Mouse (Mus musculus) spleen, postnatal 36 days (tissue): Measurements from ENCODE around the gene Dnaja2.

ENCODE experiments used
- DNase-seq, 2 experiments: peaks; one replicate each; pipeline ENCODE4 v3.0.0; 2022; ENCODE audit warnings: low spot score in 2 of 2, mixed read lengths in 1 of 2

Dnaja2 gene

GRCm38 (mm10) chr8:85556986-85557600 lies 1.9 kb upstream of the Dnaja2 start:
- no peak for DNase-seq

GRCm38 (mm10) chr8:85554391-85555180 lies 558 bp downstream of the Dnaja2 start:
- peak; percentile 8 to 31 for DNase-seq

GRCm38 (mm10) chr8:85551934-85552333 lies 3.2 kb downstream of the Dnaja2 start:
- no peak for DNase-seq

- no peak for DNase-seq
Observed at GRCm38 (mm10) chr8:85536332-85536731, 18.8 kb downstream of the Dnaja2 start.

DNA sequence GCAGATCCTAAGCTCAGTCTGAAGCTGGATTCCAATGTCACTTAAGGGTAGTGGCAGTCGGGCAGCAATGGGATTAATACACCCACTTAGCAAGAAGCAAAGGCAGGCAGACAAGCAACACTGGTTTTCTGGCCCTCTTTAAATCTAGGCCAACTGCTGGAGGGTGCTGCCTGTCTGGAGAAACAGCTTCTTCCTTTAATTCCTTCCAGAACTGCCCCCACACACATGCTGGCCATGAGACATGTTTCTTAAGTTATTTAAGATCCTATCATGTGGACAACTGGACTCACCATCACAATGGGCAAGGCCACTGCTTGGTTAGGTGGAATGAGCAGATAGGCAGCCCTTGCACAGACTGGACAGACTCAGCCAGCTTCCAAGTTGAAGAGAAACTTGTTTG lies 21.0 kb downstream of the Dnaja2 start:
- DNase-seq, result no peak

DNA sequence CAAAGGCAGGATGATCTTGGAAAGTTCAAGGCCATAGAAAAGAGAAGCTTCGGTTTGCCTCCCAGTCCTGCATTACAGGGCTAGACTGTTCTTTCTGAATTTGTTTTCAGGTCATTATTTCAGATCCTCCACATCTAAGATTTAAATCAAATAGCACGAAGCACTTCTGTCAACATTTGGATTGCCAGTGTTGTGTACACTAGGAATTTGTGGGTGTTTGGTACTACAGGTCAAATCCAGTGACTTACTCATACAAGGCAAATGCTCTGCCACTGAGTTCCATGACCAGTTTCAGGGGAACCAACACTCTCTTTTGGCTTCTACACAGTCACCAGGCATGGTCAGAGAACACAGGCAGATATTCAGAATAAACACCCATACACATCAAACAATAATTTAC lies 21.7 kb downstream of the Dnaja2 start:
- no peak for DNase-seq

DNA sequence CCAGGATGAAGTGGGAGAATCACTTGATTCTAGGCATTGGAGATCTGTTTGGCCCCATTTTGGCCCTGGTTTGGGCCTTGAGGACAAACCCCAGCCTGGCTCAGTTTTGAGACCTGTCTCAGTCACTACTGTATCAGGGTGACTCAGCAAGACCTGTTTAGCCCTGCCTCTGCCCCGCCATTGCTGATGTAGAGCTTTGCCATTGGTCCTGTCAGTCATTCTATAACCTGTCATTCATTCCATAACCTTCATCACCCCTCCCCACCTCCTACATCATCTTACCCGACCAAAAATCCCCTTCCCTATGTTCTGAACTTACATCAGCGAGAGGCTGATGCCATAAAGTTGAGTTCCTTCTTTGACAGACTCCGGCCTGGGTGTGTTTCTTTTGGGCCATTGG lies 22.3 kb downstream of the Dnaja2 start:
- no peak for DNase-seq

DNA sequence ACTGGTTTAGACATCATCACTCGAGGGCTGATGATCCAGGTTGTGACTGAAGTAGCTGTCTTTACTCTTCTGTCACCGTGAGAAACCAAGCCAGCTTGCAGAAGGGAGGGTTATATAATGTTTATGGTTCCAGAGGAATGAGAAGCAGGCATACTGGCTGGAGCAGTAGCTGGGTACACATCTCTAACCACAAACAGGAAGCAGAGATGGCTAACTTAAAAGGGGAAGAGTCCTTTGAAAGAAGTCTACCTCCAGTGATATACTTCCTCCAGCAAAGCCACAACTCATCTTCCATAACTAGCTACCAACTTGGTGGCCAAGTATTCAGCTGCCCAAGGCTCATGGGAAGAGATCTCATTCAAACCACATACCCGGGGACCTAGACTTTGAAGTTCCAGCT lies 23.7 kb downstream of the Dnaja2 start:
- DNase-seq, result peak; percentile 20 to 36

GRCm38 (mm10) chr8:85530717-85531116 lies 24.4 kb downstream of the Dnaja2 start:
- DNase-seq, result no peak

DNA sequence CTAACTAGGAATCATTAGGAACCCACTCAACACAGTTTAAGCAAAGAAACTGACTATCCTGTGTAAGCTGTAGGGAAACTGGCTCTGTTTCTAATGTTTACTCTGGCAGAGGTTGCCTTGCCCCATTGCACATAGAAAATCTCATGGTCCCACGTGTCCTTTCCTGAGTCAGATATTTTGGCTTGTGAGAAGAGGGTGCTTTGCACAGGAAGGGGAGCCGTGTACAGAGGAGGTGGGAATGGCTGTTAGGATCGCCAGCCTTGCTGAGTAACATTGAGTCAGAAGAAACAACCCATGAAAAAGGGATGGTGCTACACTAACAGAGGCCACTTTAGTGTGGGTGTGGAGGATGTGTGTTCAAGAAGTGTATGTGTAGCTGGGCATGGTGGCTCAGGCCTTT lies 26.2 kb downstream of the Dnaja2 start:
- no peak for DNase-seq

DNA sequence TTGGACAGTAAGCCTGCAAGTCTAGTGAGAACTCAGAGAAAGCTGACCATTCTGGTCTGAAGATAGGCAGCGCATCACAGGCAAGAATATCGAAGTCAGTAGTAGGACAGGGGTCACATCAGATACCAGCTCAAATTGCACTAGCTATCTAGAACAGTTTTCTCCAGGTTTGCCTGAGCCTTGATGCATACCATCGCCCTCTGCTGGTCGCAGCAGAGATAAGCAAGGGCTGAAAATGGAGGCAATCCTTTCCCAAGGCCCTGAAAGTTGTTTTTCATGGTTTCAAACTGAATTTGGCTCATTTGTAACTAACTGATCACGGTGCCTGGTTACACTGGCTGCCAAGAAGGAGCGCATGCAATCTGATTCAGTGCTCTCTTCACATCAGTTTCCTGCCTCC lies 29.0 kb downstream of the Dnaja2 start:
- DNase-seq, result peak; percentile 33 to 34

DNA sequence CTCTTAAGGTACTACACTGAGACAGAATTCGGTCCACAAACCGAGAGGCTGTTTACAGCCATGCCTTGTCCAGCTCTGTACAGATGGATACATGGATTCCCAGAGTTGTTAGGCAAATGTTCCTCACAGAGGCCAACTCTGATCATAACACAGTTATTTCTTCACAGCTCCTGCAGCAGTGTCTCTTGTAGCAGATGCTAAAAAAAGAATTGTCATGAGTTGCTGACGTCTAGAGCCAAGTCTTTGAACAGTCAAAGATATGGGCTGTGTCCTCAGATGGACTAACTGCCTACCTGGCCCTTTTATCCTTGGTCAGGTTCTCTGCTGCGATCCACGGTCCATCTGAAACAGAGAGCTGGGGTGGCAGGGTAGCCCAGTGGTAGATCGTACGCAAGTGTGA lies 31.1 kb downstream of the Dnaja2 start:
- DNase-seq, result no peak

DNA sequence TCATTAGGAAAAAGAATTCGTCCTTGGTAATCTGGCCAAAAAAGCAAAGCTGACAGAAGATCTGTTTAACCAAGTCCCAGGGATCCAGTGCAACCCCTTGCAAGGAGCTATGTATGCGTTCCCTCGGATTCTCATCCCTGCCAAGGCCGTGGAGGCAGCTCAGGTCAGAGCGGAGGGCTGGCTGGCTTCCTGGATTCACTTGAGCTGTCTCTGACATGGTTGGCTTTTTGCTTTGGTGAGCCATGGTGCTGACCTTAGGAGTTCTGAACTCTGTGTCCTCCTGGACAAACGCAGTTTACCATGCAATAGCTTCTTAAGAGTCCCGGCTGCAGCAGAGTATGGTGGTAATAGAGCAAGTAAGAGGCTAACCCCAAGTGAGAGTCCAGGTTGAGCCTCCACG lies 33.8 kb downstream of the Dnaja2 start:
- DNase-seq, result no peak

DNA sequence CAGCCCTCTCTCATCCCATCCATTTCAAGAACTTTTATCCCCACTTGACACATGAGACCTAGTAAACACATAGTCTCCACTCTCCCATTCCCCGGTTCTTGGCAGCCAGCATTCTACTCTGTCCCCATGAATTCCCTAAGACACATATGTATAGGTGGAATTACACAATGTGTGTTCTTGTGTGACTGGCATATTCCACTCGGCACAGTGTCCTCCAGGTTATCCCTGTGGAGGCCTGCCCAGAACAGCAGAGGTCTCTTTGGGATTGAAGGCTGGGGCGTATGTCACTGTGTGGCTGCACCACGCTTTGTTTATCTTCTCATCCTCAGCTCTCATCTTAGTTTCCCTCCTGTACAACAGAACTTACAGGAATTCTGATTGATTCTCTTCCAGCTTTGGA lies 34.6 kb downstream of the Dnaja2 start:
- DNase-seq, result no peak

GRCm38 (mm10) chr8:85517956-85518355 lies 37.2 kb downstream of the Dnaja2 start:
- no peak for DNase-seq

- DNase-seq, result no peak
Observed at GRCm38 (mm10) chr8:85517336-85517735, 37.8 kb downstream of the Dnaja2 start.

GRCm38 (mm10) chr8:85515391-85515790 lies 39.8 kb downstream of the Dnaja2 start:
- DNase-seq, result no peak

DNA sequence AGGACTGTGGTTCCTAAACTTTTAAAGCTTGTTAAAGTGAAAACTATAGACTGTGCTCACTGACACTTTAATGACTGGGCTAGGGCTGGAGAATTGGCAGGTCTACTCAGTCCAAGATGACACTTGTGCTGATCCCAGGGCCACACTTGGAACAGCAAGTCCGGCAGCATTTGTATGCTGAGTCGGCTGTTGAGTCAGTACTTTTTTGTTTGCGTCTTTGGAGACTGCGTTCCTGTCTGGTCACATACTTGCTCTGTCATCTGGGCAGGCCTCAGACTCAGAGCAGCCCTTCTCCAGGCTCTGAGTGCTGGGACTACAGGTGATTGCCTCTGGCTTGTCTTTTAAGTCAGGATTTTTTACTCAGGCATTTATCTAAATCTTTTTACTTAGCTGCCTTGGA lies 41.9 kb downstream of the Dnaja2 start:
- DNase-seq, result no peak

GRCm38 (mm10) chr8:85512234-85512633 lies 42.9 kb downstream of the Dnaja2 start:
- DNase-seq, result no peak

GRCm38 (mm10) chr8:85508661-85509060 lies 46.5 kb downstream of the Dnaja2 start:
- no peak for DNase-seq

DNA sequence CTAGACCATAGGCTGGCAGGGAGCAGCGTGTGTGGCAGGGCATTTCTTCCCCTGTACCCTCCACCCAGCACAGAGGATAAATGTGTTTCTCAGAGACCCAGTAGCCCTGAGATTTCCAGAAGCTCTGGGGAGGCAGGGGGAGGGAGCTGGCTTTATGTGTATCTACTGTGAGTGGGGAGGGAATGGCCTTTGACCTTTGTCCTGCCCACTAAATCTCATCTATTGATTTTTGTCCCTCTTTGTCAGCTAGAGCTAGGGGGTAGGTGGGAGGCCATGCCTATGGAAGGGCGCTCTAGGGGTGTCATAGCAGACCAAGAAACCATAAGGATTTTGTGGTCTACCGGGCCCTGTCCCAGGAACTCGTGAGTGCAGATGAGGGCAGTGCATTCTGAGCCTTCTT lies 48.5 kb downstream of the Dnaja2 start:
- DNase-seq, result no peak

DNA sequence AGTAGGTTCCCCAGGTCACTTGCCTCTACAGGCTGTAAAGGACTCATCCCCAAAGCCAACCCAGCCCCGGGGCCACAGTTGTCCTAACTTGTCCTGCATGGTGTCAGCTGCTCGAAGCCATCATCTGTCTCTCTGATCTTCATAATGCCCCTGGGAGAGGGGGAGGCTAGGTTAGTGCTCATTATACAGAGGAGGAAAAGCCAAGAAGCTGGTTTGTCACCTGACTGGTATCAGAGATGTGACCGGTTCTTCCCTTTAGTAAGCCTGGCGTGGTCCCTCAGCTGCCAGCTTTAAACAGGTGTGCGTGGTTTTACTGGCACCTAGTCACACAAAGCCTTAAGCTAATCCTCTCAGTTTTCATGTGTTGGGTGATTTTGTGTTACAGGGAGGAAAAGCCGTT lies 50.4 kb downstream of the Dnaja2 start:
- no peak for DNase-seq

DNA sequence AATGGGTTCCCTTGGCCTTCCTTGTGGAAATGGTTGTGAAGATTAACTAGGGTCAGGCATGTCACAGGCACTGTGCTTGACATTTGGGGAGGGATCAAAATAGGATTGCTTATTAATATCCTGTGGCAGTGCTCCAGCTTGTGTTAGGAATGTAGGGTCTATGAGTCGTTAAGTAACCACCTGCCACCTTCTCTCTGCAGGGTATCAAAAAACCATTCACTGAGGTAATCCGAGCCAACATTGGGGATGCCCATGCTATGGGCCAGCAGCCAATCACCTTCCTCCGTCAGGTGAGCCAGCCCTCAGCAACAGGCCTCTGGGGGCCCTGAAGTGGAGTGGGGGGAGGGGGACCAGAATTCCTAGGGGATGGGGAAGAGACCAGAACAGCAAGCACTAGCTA lies 52.1 kb downstream of the Dnaja2 start:
- no peak for DNase-seq

- no peak for DNase-seq
Observed at GRCm38 (mm10) chr8:85502381-85502780, 52.8 kb downstream of the Dnaja2 start.
